Comparison of ENCODE assay signal across 8 mouse cellular contexts in genomic region chr1:82291151-82291797, GRCm38 (mm10). TPM values are rescaled to one million over a fixed set of nuclear protein-coding genes. Genes with fewer than 3 reads are reported as not detected.
DNase-seq lines count a peak whose midpoint lies in the region; ATAC-seq and TF ChIP-seq lines count a peak whose summit lies in the region.

Gene Irs1 (minus strand): TSS chr1:82291416.

- no peaks in the 10 kb centered on the region for H3K9me3 ChIP-seq in ES-E14 (ENCODE audit: control insufficient read depth, insufficient read depth, low read depth, low read length)

- no peak for DNase-seq in ES-E14 (ENCODE audit: low read depth, low spot score)
- DNase-seq in cerebellum, adult 8-10 months = peak; percentile 85
- peak; percentile 79 to 89 for DNase-seq in heart, postnatal 36 days
- DNase-seq in layer of hippocampus, adult 2 months (ENCODE audit: low spot score in 2 of 2) = peak; percentile 75 to 86
- DNase-seq in lung, adult 18-20 months = peak; percentile 89 to 92
- DNase-seq in thymus, postnatal 25 days = peak; percentile 31

- intact Hi-C loops in heart, postnatal 36 days (cut with DNase I) = loop anchor here (2.0 to 5.0 kb wide), 3 partner anchors 276 to 602 kb away; no protein-coding TSS in a partner anchor

- H3K4me1 ChIP-seq in ES-E14 (ENCODE audit: control insufficient read depth in 2 of 2, insufficient read depth in 2 of 2, low read length in 2 of 2, poor library complexity in 1 of 2) = peaks cover 0 to 15% of the 10 kb centered on the region in 2 experiments; a peak in 1 of 4 replicates
- peaks cover 39% of the 10 kb centered on the region for H3K4me1 ChIP-seq in olfactory bulb, adult 2 months (ENCODE audit: control insufficient read depth, insufficient read depth, low read length)

- TF ChIP-seq CTCF in layer of hippocampus, adult 2 months (conservative IDR thresholded peaks at IDR 0.05) = peak; percentile 65
- peak; percentile 35; the same call in 1 of the 2 replicates for TF ChIP-seq CTCF in olfactory bulb, adult 2 months (IDR thresholded peaks at IDR 0.05; ENCODE audit: insufficient read depth, low read depth, low read length)

- H3K27ac ChIP-seq in ES-E14 (ENCODE audit: insufficient read depth, low read depth, low read length, poor library complexity, severe bottlenecking) = no peak within 1 kb of the TSS
- H3K27ac ChIP-seq in layer of hippocampus, adult 2 months = peak within 1 kb of the TSS; percentile 92
- peak within 1 kb of the TSS; percentile 93 for H3K27ac ChIP-seq in olfactory bulb, adult 2 months (ENCODE audit: insufficient read depth, low read depth, low read length)

- peak; percentile 51 for ATAC-seq in frontal cortex, adult (ENCODE audit: low TSS enrichment)

- H3K4me3 ChIP-seq in ES-E14 (ENCODE audit: insufficient read depth in 1 of 2, low read depth in 1 of 2, low read length in 2 of 2, poor library complexity in 1 of 2, severe bottlenecking in 1 of 2) = peak within 1 kb of the TSS; percentile 85 to 87
- H3K4me3 ChIP-seq in layer of hippocampus, adult 2 months = peak within 1 kb of the TSS; percentile 88
- H3K4me3 ChIP-seq in olfactory bulb, adult 2 months (ENCODE audit: insufficient read depth, low read depth, low read length) = peak within 1 kb of the TSS; percentile 78

- peak within 1 kb of the TSS; percentile 76 for H3K9ac ChIP-seq in ES-E14 (ENCODE audit: insufficient read depth, low read depth, low read length, poor library complexity, severe bottlenecking)

- WGBS in olfactory bulb, adult 2 months = under 1% methylated on average over 57 of the region's 60 CpGs

- TF ChIP-seq POLR2A in olfactory bulb, adult 2 months (IDR thresholded peaks at IDR 0.05; ENCODE audit: insufficient read depth, low read depth, low read length) = peak; percentile 20

- H3K36me3 ChIP-seq in ES-E14 (ENCODE audit: control insufficient read depth, insufficient read depth, low read length, poor library complexity, severe bottlenecking) = no peaks in the 10 kb centered on the region; the same call in 1 of the 2 replicates

- in situ Hi-C loops in ES-E14 (cut with MboI; ENCODE audit: low sequenced_read_pairs in 2 of 2, unreplicated experiment in 2 of 2) = loop anchor here in 1 of 2 experiments (25.0 kb wide), 1 partner anchor 979 kb away; no protein-coding TSS in a partner anchor

TF ChIP-seq in ES-E14, 5 proteins besides CTCF, POLR2A, EP300 and RAD21:
- TF ChIP-seq ZC3H11A (IDR thresholded peaks at IDR 0.05; ENCODE audit: borderline replicate concordance, low read depth, low read length) (no peak), HCFC1 (IDR thresholded peaks at IDR 0.05; ENCODE audit: borderline replicate concordance, insufficient read depth, low read length) (no peak; the same call in 1 of the 2 replicates), CHD2 (IDR thresholded peaks at IDR 0.05; ENCODE audit: low read depth, low read length) (no peak), ZNF384 (IDR thresholded peaks at IDR 0.05; ENCODE audit: low read depth, low read length) (no peak), MAFK (IDR thresholded peaks at IDR 0.05; ENCODE audit: insufficient read depth, low read depth, low read length) (no peak)

RNA-seq across cellular contexts. Expression of gene Irs1, which starts in this region (rescaled TPM):
- total RNA-seq in ES-E14 (2012; rRNA removed) = 3.2 and 8.1 TPM in 2 replicates
- 10 to 100 TPM; 36.6 to 41.5 TPM for total RNA-seq in heart, postnatal 36 days (2021)
- 10 to 100 TPM; 17.8 to 17.9 TPM for total RNA-seq in layer of hippocampus, adult 2 months (2021)
- polyA plus RNA-seq in olfactory bulb, adult 2 months (2012; ENCODE audit: insufficient read depth, insufficient read length, low replicate concordance, missing spikeins) = not detected in 2 replicates
